Mouse (Mus musculus) thymus, adult 2 months (tissue): ENCODE measurements around the gene Dlx4.

Experiments
- CTCF ChIP-seq: fragments of 200-500 bp; IDR thresholded peaks from 2 replicates; pipeline ENCODE4 v1.5.1; 2012; ENCODE audit warnings: mild to moderate bottlenecking, control low read depth, low read length, moderate library complexity, borderline replicate concordance; ENCODE audit not compliant: control insufficient read depth, poor library complexity, insufficient read depth; ENCODE audit errors: extremely low read depth
- POLR2A ChIP-seq: fragments of 200-500 bp; IDR thresholded peaks from 2 replicates; pipeline ENCODE4 v1.6.1; 2012; ENCODE audit warnings: mild to moderate bottlenecking, low read length, control low read depth, moderate library complexity; ENCODE audit not compliant: control insufficient read depth, poor library complexity, insufficient read depth; ENCODE audit errors: extremely low read depth

GRCm38 (mm10) chr11:95184561-95184960 is 38.5 kb upstream of the Dlx4 start:
- TF ChIP-seq CTCF (no peak), POLR2A (no peak)
